Mouse (Mus musculus) liver, postnatal 0 days (tissue): ENCODE results near the gene Slc9b1.

ENCODE experiments used
- CTCF ChIP-seq: sonication (generic); IDR thresholded peaks from 2 replicates; pipeline ENCODE4 v1.5.1; 2016; ENCODE audit warnings: antibody characterized with exemption, low read depth
- EP300 ChIP-seq: IDR thresholded peaks from 2 replicates; pipeline ENCODE4 v1.6.1; 2016; ENCODE audit warnings: antibody characterized with exemption, low read depth, mild to moderate bottlenecking

GRCm38 (mm10) chr3:135347739-135348264, at the start of gene Slc9b1:
- TF ChIP-seq CTCF (no peak), EP300 (no peak)
